In genomic region chr9:55208790-55209481, GRCm38 (mm10) we compare ENCODE assay signal across 8 mouse cellular contexts. TPM values are rescaled to one million over a fixed set of nuclear protein-coding genes. Genes with fewer than 3 reads are reported as not detected.
A peak's percentile ranks its signal among the peaks of the same experiment; 100 is the strongest.
DNase-seq lines count a peak whose midpoint lies in the region; ATAC-seq and TF ChIP-seq lines count a peak whose summit lies in the region.

TSS of gene Fbxo22 (plus strand) at chr9:55208925.

- 0 out of 2 replicates have a peak, but pooled peaks have one; percentile 29 for TF ChIP-seq CTCF in thymus, adult 2 months (IDR thresholded peaks at IDR 0.05; ENCODE audit: borderline replicate concordance, control insufficient read depth, extremely low read depth, insufficient read depth, low read length, poor library complexity)

- peak; percentile 99 for ATAC-seq in lung, embryonic 16.5 days (ENCODE audit: low read depth)

- H3K4me2 ChIP-seq in lung, embryonic 16.5 days (ENCODE audit: low read depth, low read length) = peak within 1 kb of the TSS; percentile 85

- H3K27me3 ChIP-seq in lung, embryonic 16.5 days (ENCODE audit: control insufficient read depth, insufficient read depth, low read depth, low read length) = no peaks in the 10 kb centered on the region
- no peaks in the 10 kb centered on the region for H3K27me3 ChIP-seq in thymus, adult 2 months (ENCODE audit: control insufficient read depth, insufficient read depth, low read length)

- no peaks in the 10 kb centered on the region for H3K9me3 ChIP-seq in lung, embryonic 16.5 days (ENCODE audit: control insufficient read depth, low read length)

- under 1% methylated on average over 61 of the region's 65 CpGs for WGBS in lung, embryonic 16.5 days
- WGBS in thymus, adult 2 months = under 1% methylated on average over 65 of the region's 65 CpGs

- H3K27ac ChIP-seq in lung, embryonic 16.5 days (ENCODE audit: low read length) = peak within 1 kb of the TSS; percentile 85
- H3K27ac ChIP-seq in thymus, adult 2 months (ENCODE audit: control insufficient read depth, insufficient read depth, low read length) = no peak within 1 kb of the TSS; the same call in 1 of the 2 replicates

- peak within 1 kb of the TSS; percentile 87 for H3K9ac ChIP-seq in lung, embryonic 16.5 days (ENCODE audit: low read length)

- peak; percentile 91 for DNase-seq in MN1 (ENCODE audit: low spot score)
- DNase-seq in cerebellum, adult 8-10 months = peak; percentile 80
- DNase-seq in forelimb bud, embryonic 11.5 days (ENCODE audit: low read depth, low spot score) = peak; percentile 87
- peak; percentile 89 for DNase-seq in heart, postnatal 4 days
- DNase-seq in layer of hippocampus, adult 8-10 months (ENCODE audit: low spot score in 2 of 2) = peak; percentile 62 to 75
- DNase-seq in ovary, adult 18-20 months (ENCODE audit: low spot score) = peak; percentile 64
- peak; percentile 76 for DNase-seq in thymus, adult 2 months

- peaks cover 4% of the 10 kb centered on the region; the same call in 1 of the 2 replicates for H3K36me3 ChIP-seq in lung, embryonic 16.5 days (ENCODE audit: control insufficient read depth, insufficient read depth, low read length)
- H3K36me3 ChIP-seq in thymus, adult 2 months (ENCODE audit: control insufficient read depth, insufficient read depth, low read length) = peaks cover 4% of the 10 kb centered on the region

- H3K4me1 ChIP-seq in lung, embryonic 16.5 days (replicated peaks; ENCODE audit: control insufficient read depth, insufficient read depth, low read length) = peaks cover 16% of the 10 kb centered on the region
- no peaks in the 10 kb centered on the region for H3K4me1 ChIP-seq in thymus, adult 2 months (replicated peaks; ENCODE audit: control insufficient read depth, insufficient read depth, low read length)

- TF ChIP-seq POLR2A in thymus, adult 2 months (IDR thresholded peaks at IDR 0.05; ENCODE audit: control insufficient read depth, extremely low read depth, insufficient read depth, low read length, poor library complexity) = peak; percentile 47; the same call in 1 of the 2 replicates

- H3K4me3 ChIP-seq in lung, embryonic 16.5 days (ENCODE audit: low read length) = peak within 1 kb of the TSS; percentile 76
- H3K4me3 ChIP-seq in thymus, adult 2 months (ENCODE audit: control insufficient read depth, insufficient read depth, low read length) = peak within 1 kb of the TSS; percentile 63

RNA-seq across cellular contexts. Expression of gene Fbxo22, which starts in this region (rescaled TPM):
- 10 to 100 TPM; 33.7 to 33.8 TPM for total RNA-seq in heart, postnatal 4 days (2021)
- 10 to 100 TPM; 34.8 to 36.1 (median 35.6) TPM for total RNA-seq in layer of hippocampus, adult 8-10 months (2022)
- 52.6 and 53.4 TPM in 2 replicates for polyA plus RNA-seq in lung, embryonic 16.5 days (2015; fragmentation: Nextera tagmentation; extraction: Ambion mirVana)
- polyA plus RNA-seq in thymus, adult 2 months (2012; rRNA removed) = 10.8 and 12.2 TPM in 2 replicates
